Mouse (Mus musculus) skeletal muscle tissue, adult 2 months (tissue): ENCODE results near the gene Olfr643.
"Not testable (repeated sequence)": the region's sequence is repeated elsewhere in the genome, so short reads cannot be mapped to it uniquely, and the experiment has no call there.

Experiments
- DNase-seq: peaks from one replicate; pipeline ENCODE4 v3.0.0-alpha.2; 2012; ENCODE audit warnings: low read depth, low spot score

The Olfr643 gene

GRCm38 (mm10) chr7:104018953-104019352, 118.3 kb downstream of the Olfr643 start:
- no peak for DNase-seq

DNA sequence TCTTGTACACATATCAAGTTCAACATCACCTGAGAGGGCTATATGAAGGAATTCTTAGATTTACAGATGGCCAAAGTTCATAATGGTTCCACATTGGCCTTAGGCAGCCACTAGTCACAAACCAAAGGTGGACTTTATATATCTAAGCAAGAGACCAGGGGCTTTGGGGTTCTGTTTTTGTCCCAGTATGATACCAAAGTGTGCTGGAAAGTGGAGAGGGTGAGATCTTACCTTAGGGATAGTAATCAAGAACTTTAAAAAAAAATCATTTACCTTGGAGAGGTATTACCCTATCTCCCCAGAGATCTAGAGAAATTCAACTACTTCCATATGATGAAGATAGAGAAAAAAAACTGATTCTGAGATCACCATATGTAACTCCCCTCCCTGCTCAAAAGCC, 120.0 kb downstream of the Olfr643 start, which contains the start of gene Olfr639:
Olfr639 (minus strand) TSS at position 101 of the 400 bp plus-strand sequence.
- no peak for DNase-seq

DNA sequence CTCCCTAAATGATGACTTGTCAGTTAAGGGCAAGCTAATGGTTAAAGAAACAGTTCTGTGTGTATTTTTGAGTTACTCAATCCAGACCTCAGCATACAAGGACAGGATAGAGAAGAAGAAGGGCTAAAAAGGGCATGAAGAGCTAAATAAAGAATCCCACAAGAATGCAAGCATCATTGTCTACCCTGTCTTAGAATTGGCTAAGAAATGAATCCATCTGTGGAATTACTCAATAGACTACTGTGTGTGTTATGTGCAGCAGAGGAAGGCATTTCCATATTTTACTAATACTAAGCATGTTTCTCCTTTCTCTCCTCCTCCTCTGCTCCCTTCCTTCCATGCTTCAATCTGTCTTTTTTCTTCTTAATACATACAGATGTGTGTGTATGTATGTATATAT, 138.1 kb downstream of the Olfr643 start:
- DNase-seq, result no peak

DNA sequence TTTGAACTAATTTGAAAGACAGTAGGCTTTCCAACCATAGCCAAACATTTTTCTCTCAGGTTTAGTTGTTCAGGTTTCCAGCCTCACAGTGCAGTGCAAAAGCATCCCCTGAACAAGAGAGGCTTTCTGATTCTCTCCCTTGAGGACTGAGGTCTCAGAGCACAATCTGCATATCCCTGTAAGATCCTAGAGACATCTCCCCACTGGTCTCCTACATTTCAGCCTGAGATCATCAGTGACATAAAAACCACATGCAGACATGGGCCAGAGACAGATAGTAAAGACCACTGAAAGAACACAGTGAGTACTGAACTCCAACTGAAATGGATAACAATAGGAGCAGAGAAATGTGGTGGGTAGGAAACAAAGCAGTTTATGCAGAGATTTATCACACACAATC, 138.8 kb downstream of the Olfr643 start, which contains the start of gene Olfr638:
Olfr638 (plus strand) TSS at position 301 of the 400 bp plus-strand sequence.
- DNase-seq, result no peak

- DNase-seq, result no peak
Measured at GRCm38 (mm10) chr7:103971782-103972181, 165.4 kb downstream of the Olfr643 start.

- DNase-seq, result no peak
Measured at GRCm38 (mm10) chr7:103970852-103971251, 166.4 kb downstream of the Olfr643 start, which contains the start of gene Olfr635. TSS of gene Olfr635 (plus strand) at chr7:103971152.

DNA sequence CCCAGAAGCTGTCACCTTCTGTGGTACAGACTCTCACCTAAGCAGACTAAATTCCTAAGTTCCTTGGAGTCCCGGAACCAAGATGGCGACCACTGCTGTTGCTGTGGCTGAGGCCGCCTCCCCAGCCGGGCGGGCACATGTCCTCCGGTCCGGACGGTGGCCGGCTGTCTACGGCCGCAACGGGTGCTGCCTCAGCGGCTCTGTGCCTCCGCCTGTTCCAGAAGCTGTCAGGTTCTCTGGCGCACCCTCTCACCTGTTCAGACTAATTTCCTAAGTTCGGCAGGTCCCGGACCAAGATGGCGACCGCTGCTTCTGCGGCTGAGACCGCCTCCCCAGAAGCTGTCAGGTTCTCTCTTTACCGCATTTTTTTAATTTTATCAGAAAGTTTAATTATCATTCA, 170.3 kb downstream of the Olfr643 start:
- not testable (repeated sequence) for DNase-seq
